Mouse (Mus musculus) macrophage (primary cell): ENCODE results near the gene Orai2. TPM values are rescaled to one million over a fixed set of nuclear protein-coding genes. Genes with fewer than 3 reads are reported as not detected.

Experiments
- polyA plus RNA-seq: library from polyadenylated mRNA; stranded (reverse); fragments of 250-400 nt; gene quantifications from 3 replicates; pipeline ENCODE4 v1.2.4, GENCODE M21; 2018; ENCODE audit warnings: inconsistent platforms

The Orai2 gene
- polyA plus RNA-seq, 1 experiment from 2014 or later: 7.1 TPM

Other genes with a start within 250 kb of the Orai2 start
- gene Ywhag, start 236.1 kb downstream of the Orai2 start, polyA plus RNA-seq: 161 to 315 TPM (median 200 TPM) in 3 replicates
- 2.8 to 3.3 TPM (median 3.0 TPM) in 3 replicates for gene Ssc4d, start 196.2 kb downstream of the Orai2 start, polyA plus RNA-seq
- not detected in 3 replicates for gene Zp3, start 190.6 kb downstream of the Orai2 start, polyA plus RNA-seq
- gene Dtx2, start 175.9 kb downstream of the Orai2 start, polyA plus RNA-seq: 7.6 to 10.1 TPM (median 9.4 TPM) in 3 replicates
- not detected in 3 replicates for gene Upk3b, start 132.2 kb downstream of the Orai2 start, polyA plus RNA-seq
- gene Upk3bl, start 116.2 kb downstream of the Orai2 start, polyA plus RNA-seq: not detected in 3 replicates
- 51.3 to 186 TPM (median 61.5 TPM) in 3 replicates for gene Rasa4, start 86.8 kb downstream of the Orai2 start, polyA plus RNA-seq
- gene Polr2j, start 54.1 kb downstream of the Orai2 start, polyA plus RNA-seq: 75.0 to 118 TPM (median 101 TPM) in 3 replicates
- gene Lrwd1, start 34.6 kb downstream of the Orai2 start, polyA plus RNA-seq: 6.0 to 13.5 TPM (median 9.4 TPM) in 3 replicates
- gene Alkbh4, start 34.6 kb downstream of the Orai2 start, polyA plus RNA-seq: 3.8 to 8.1 TPM (median 7.9 TPM) in 3 replicates
- gene Prkrip1, start 28.2 kb upstream of the Orai2 start, polyA plus RNA-seq: 12.4 to 58.1 TPM (median 23.3 TPM) in 3 replicates
- gene Sh2b2, start 75.8 kb upstream of the Orai2 start, polyA plus RNA-seq: 11.6 to 27.4 TPM (median 14.5 TPM) in 3 replicates